Mouse (Mus musculus) spleen, postnatal 4 days (tissue): ENCODE data around the gene Rhoj.
"Not testable (repeated sequence)": the region's sequence is repeated elsewhere in the genome, so short reads cannot be mapped to it uniquely, and the experiment has no call there.

Source experiments
- DNase-seq, 2 experiments: peaks; one replicate each; pipeline ENCODE4 v3.0.0; 2022; ENCODE audit warnings: low spot score in 2 of 2

Rhoj gene

GRCm38 (mm10) chr12:75394011-75394773 is 86.1 kb downstream of the Rhoj start:
- no peak for DNase-seq

GRCm38 (mm10) chr12:75396616-75397015 is 88.5 kb downstream of the Rhoj start:
- no peak for DNase-seq

- DNase-seq = no peak
Measured at GRCm38 (mm10) chr12:75397077-75397476, 89.0 kb downstream of the Rhoj start.

GRCm38 (mm10) chr12:75412964-75413363 is 104.8 kb downstream of the Rhoj start:
- no peak for DNase-seq

GRCm38 (mm10) chr12:75414991-75415390 is 106.9 kb downstream of the Rhoj start:
- DNase-seq = no peak

- DNase-seq = no peak
Measured at GRCm38 (mm10) chr12:75416681-75417080, 108.6 kb downstream of the Rhoj start, which contains the start of gene Gphb5. Gene Gphb5, minus strand, starts transcription at chr12:75416781.

- no peak for DNase-seq
Measured at GRCm38 (mm10) chr12:75424359-75424758, 116.2 kb downstream of the Rhoj start.

- DNase-seq = no peak
Measured at GRCm38 (mm10) chr12:75424817-75425216, 116.7 kb downstream of the Rhoj start.

GRCm38 (mm10) chr12:75425882-75426281 is 117.8 kb downstream of the Rhoj start:
- no peak for DNase-seq

- DNase-seq = no peak
Measured at GRCm38 (mm10) chr12:75428719-75429118, 120.6 kb downstream of the Rhoj start.

- DNase-seq = no peak
Measured at GRCm38 (mm10) chr12:75429685-75430396, 121.7 kb downstream of the Rhoj start.

GRCm38 (mm10) chr12:75432400-75432799 is 124.3 kb downstream of the Rhoj start:
- DNase-seq = not testable (repeated sequence)

GRCm38 (mm10) chr12:75446245-75446644 is 138.1 kb downstream of the Rhoj start:
- DNase-seq = no peak

- DNase-seq = peak in 1 of 2 experiments; percentile 25
Measured at GRCm38 (mm10) chr12:75448921-75449320, 140.8 kb downstream of the Rhoj start.

- DNase-seq = no peak
Measured at GRCm38 (mm10) chr12:75449475-75449966, 141.4 kb downstream of the Rhoj start.

GRCm38 (mm10) chr12:75450011-75450410 is 141.9 kb downstream of the Rhoj start:
- DNase-seq = no peak

- DNase-seq = no peak
Measured at GRCm38 (mm10) chr12:75450592-75450991, 142.5 kb downstream of the Rhoj start.
